Mouse (Mus musculus) MEL (cell line): ENCODE data around the gene Fyco1.

Experiments used
- CHD1 ChIP-seq: IDR thresholded peaks from 2 replicates; pipeline ENCODE4 v1.6.1; 2012; ENCODE audit warnings: low read depth, mild to moderate bottlenecking, inconsistent platforms, low read length, improper control_type of control experiment
- CTCF ChIP-seq, 3 experiments: IDR thresholded peaks in 2 of 3; conservative IDR thresholded peaks in 1 of 3; 2 replicates each; pipeline ENCODE4 v1.5.1; 2011 to 2012; ENCODE audit warnings: low read length in 3 of 3, low read depth in 2 of 3, mild to moderate bottlenecking in 2 of 3, improper control_type of control experiment in 1 of 3, inconsistent platforms in 1 of 3, mixed read lengths in 1 of 3, moderate library complexity in 1 of 3; ENCODE audit not compliant: control insufficient read depth in 1 of 3, insufficient read depth in 1 of 3, poor library complexity in 1 of 3, severe bottlenecking in 1 of 3
- MYB ChIP-seq: IDR thresholded peaks from 2 replicates; pipeline ENCODE4 v1.6.1; 2011; ENCODE audit warnings: mild to moderate bottlenecking, low read depth, low read length, improper control_type of control experiment
- USF1 ChIP-seq: IDR thresholded peaks from 2 replicates; pipeline ENCODE4 v1.6.1; 2014; ENCODE audit warnings: low read depth, mild to moderate bottlenecking, inconsistent platforms, low read length, improper control_type of control experiment, moderate library complexity

DNA sequence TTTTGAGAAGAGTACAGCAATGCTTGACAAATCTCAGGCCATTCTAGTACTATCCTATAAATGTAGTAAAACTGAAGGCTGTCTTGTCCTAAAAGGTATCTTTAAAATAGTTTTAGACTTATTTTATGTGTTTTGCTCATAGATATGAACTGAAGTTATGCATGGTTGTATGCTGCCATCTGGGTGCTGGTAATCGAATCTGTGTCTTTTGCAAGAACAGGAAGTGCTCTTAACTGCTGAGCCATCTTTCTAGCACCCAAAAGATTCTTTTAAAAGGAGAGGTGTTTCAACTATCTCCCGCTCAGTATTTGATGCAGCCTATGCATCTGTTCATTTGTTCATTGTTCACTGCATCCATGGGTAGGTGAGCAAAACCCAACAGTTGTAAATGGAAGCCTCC is 46.5 kb downstream of the Fyco1 start:
- TF ChIP-seq USF1: no peak
- no peak for TF ChIP-seq CHD1
- TF ChIP-seq MYB: no peak
- no peak for TF ChIP-seq CTCF (IDR thresholded peaks at IDR 0.05 in 2 of 3, conservative IDR thresholded peaks at IDR 0.05 in 1 of 3; ENCODE audit: control insufficient read depth in 1 of 3, insufficient read depth in 1 of 3, low read depth in 2 of 3, low read length in 3 of 3, poor library complexity in 1 of 3, severe bottlenecking in 1 of 3)
